ENCODE assay signal across 13 mouse cellular contexts in the genomic region with DNA sequence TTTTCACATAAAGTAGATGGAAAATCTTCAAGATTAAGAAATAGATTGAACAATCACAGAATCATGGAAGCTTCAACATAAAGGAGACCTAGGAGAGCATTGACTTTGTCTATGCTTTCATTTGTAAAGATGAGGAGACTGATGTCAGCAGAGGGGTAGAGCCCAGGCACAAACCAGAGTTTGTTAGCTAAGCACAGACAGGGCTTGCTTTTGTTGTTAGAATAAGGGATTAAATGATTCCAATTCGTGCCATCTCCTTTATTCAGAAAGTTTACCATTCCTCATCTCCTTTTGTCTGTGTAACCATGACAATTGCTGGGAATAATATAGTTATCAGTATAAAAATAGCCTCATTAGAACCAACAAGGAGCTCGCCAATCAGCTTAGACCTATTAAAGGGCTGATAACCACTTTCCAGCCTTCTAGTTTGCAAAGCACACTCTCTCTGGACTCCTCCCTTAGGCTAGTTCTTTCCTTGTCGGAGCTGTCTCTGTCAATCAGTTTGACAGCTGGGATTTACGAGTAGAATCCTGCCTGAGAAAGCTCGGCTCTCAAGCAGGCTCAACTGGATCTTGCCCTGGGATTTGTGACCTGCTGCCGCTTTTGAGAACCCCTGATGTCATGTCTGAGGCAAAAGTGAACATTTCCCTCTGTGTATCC.
DNase-seq lines count a peak whose midpoint lies in the region; ATAC-seq and TF ChIP-seq lines count a peak whose summit lies in the region.
"Had no signal": no experiment of that assay in that cellular context is flagged by ENCODE, and none has a peak within 500 bp of the region (broad histone marks: within the 10 kb centered on the region; RNA-seq: fewer than 3 reads in every experiment).

No protein-coding gene starts in this region.

- peak; percentile 8 for DNase-seq in heart, postnatal 0 days (ENCODE audit: low spot score)
- DNase-seq in heart, adult 2 months: no peak
- peak; percentile 4 for DNase-seq in embryo, embryonic 9.5 days (ENCODE audit: extremely low spot score)
- no peak for DNase-seq in forebrain, postnatal 0 days
- peak; percentile 75 for DNase-seq in retina, postnatal 1 day
- no peak for DNase-seq in ovary, postnatal 14 days (ENCODE audit: low spot score)
- DNase-seq in left cerebral cortex, adult 11 months (ENCODE audit: low spot score): no peak
- DNase-seq: adrenal gland, adult 8-10 months; gastrocnemius, postnatal 25 days had no signal

- no peak for TF ChIP-seq POLR2A in heart, adult 2 months (IDR thresholded peaks at IDR 0.05; ENCODE audit: insufficient read depth, low read depth, low read length)

- no peaks in the 10 kb centered on the region for H3K27me3 ChIP-seq in heart, postnatal 0 days (ENCODE audit: control insufficient read depth, insufficient read depth, low read length)
- H3K27me3 ChIP-seq in heart, adult 2 months (ENCODE audit: control insufficient read depth, insufficient read depth, low read length): no peaks in the 10 kb centered on the region
- no peaks in the 10 kb centered on the region for H3K27me3 ChIP-seq in forebrain, postnatal 0 days (ENCODE audit: insufficient read depth, low read length)
- H3K27me3 ChIP-seq: embryonic facial prominence, embryonic 13.5 days; hindbrain, embryonic 15.5 days; kidney, embryonic 15.5 days; limb, embryonic 15.5 days had no signal

- no peak overlapping the region for H3K27ac ChIP-seq in heart, postnatal 0 days (ENCODE audit: low read depth)
- no peak overlapping the region for H3K27ac ChIP-seq in heart, adult 2 months
- no peak overlapping the region for H3K27ac ChIP-seq in forebrain, postnatal 0 days (ENCODE audit: low read depth, low read length)
- H3K27ac ChIP-seq: embryonic facial prominence, embryonic 13.5 days; hindbrain, embryonic 15.5 days; kidney, embryonic 15.5 days; limb, embryonic 15.5 days had no signal

- TF ChIP-seq CTCF in heart, postnatal 0 days (IDR thresholded peaks at IDR 0.05; ENCODE audit: low read depth): no peak
- TF ChIP-seq CTCF in heart, adult 2 months (IDR thresholded peaks at IDR 0.05): no peak
- TF ChIP-seq CTCF in forebrain, postnatal 0 days (IDR thresholded peaks at IDR 0.05; ENCODE audit: low read depth): no peak

- no peak overlapping the region for H3K4me2 ChIP-seq in heart, postnatal 0 days (ENCODE audit: low read depth, low read length)
- H3K4me2 ChIP-seq in forebrain, postnatal 0 days (ENCODE audit: low read depth): no peak overlapping the region
- H3K4me2 ChIP-seq: embryonic facial prominence, embryonic 13.5 days; hindbrain, embryonic 15.5 days; kidney, embryonic 15.5 days; limb, embryonic 15.5 days had no signal

- no peak overlapping the region for H3K4me3 ChIP-seq in heart, postnatal 0 days (ENCODE audit: low read depth, low read length)
- H3K4me3 ChIP-seq in heart, adult 2 months: no peak overlapping the region
- H3K4me3 ChIP-seq in forebrain, postnatal 0 days (ENCODE audit: low read depth, low read length): no peak overlapping the region
- H3K4me3 ChIP-seq: embryonic facial prominence, embryonic 13.5 days; hindbrain, embryonic 15.5 days; kidney, embryonic 15.5 days; limb, embryonic 15.5 days had no signal

- no peak for ATAC-seq in heart, postnatal 0 days (ENCODE audit: insufficient read depth, low read depth)
- ATAC-seq in forebrain, postnatal 0 days: peak; percentile 71; the same call in 1 of the 2 replicates

- peaks cover 3% of the 10 kb centered on the region; the same call in 1 of the 2 replicates for H3K4me1 ChIP-seq in heart, postnatal 0 days (ENCODE audit: control insufficient read depth, insufficient read depth)
- H3K4me1 ChIP-seq in heart, adult 2 months (ENCODE audit: control insufficient read depth, insufficient read depth, low read length): no peaks in the 10 kb centered on the region
- H3K4me1 ChIP-seq in forebrain, postnatal 0 days (ENCODE audit: insufficient read depth): no peaks in the 10 kb centered on the region
- H3K4me1 ChIP-seq: embryonic facial prominence, embryonic 13.5 days; hindbrain, embryonic 15.5 days; kidney, embryonic 15.5 days; limb, embryonic 15.5 days had no signal

- 26% methylated on average over 6 of the region's 6 CpGs for WGBS in heart, postnatal 0 days
- 35% methylated on average over 6 of the region's 6 CpGs for WGBS in heart, adult 2 months
- 20% methylated on average over 6 of the region's 6 CpGs for WGBS in forebrain, postnatal 0 days

- H3K79me2 ChIP-seq in heart, adult 2 months (replicated peaks; ENCODE audit: control insufficient read depth, insufficient read depth, low read length): no peaks in the 10 kb centered on the region

- intact Hi-C loops in heart, adult 2 months (cut with DNase I): no loop called here

- TF ChIP-seq EP300 in heart, postnatal 0 days (IDR thresholded peaks at IDR 0.05; ENCODE audit: low read depth): no peak
- TF ChIP-seq EP300 in heart, adult 2 months (IDR thresholded peaks at IDR 0.05; ENCODE audit: insufficient read depth, low read depth, low read length): no peak

- no peaks in the 10 kb centered on the region for H3K9me3 ChIP-seq in heart, postnatal 0 days (replicated peaks; ENCODE audit: control insufficient read depth, low read length)
- H3K9me3 ChIP-seq in forebrain, postnatal 0 days (ENCODE audit: low read length): no peaks in the 10 kb centered on the region
- H3K9me3 ChIP-seq: embryonic facial prominence, embryonic 13.5 days; hindbrain, embryonic 15.5 days; kidney, embryonic 15.5 days; limb, embryonic 15.5 days had no signal

- H3K36me3 ChIP-seq in heart, postnatal 0 days (replicated peaks; ENCODE audit: control insufficient read depth, insufficient read depth, low read length): no peaks in the 10 kb centered on the region
- H3K36me3 ChIP-seq in heart, adult 2 months (ENCODE audit: control insufficient read depth, insufficient read depth, low read length): no peaks in the 10 kb centered on the region
- H3K36me3 ChIP-seq in forebrain, postnatal 0 days (ENCODE audit: insufficient read depth): no peaks in the 10 kb centered on the region
- H3K36me3 ChIP-seq: embryonic facial prominence, embryonic 13.5 days; hindbrain, embryonic 15.5 days; kidney, embryonic 15.5 days; limb, embryonic 15.5 days had no signal

- H3K9ac ChIP-seq in heart, postnatal 0 days (replicated peaks; ENCODE audit: low read depth, low read length): no peak overlapping the region
- H3K9ac ChIP-seq in heart, adult 2 months (ENCODE audit: low read depth, low read length): no peak overlapping the region
- no peak overlapping the region for H3K9ac ChIP-seq in forebrain, postnatal 0 days
- H3K9ac ChIP-seq: embryonic facial prominence, embryonic 13.5 days; hindbrain, embryonic 15.5 days; kidney, embryonic 15.5 days; limb, embryonic 15.5 days had no signal

Comparison
In these comparisons a context has a peak if more than half of its experiments do, and no peak if none do; other contexts are left out.
1. DNase-seq: peak in heart, postnatal 0 days (single experiment), embryo, embryonic 9.5 days (single experiment) and retina, postnatal 1 day (single experiment); none in heart, adult 2 months (0 of 2), forebrain, postnatal 0 days (single experiment), ovary, postnatal 14 days (single experiment) and left cerebral cortex, adult 11 months (single experiment).